Mouse (Mus musculus): ENCODE measurements around the gene Msrb3.

Gene Msrb3

DNA sequence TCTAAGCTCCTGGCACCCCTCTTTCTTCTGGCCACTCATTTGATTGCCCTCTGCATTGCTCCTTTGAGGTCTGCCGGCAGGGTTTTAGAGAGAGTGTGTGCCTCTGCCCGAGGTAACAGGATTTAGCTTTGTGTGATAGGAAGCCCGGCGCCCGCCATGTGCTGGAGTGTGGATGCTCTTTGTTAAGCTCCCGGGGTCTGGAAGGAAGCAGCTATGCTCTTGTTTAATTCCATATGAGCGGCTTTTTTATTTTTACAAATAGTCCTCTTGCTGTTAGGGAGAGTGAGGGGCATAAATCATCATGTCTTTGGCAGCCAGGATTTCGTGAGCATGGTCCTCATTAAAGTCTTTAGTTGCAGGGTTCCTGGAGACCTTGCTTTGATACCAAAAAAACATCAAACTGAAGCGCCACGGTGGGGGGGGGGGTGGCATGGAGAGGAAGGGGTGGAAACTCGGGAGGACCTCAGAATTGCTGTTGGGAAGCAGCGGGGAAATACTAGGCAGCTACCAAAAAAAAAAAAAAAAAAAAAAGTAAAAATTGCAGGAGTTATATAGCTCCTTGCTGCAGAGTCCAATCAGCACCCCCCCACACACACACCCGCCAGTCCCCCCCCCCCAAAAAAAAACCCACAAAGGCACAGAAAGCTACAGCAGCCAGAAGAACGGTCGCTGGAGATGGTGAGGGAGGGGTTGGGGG, 154.3 kb downstream of the Msrb3 start:
- no peak for DNase-seq

DNA sequence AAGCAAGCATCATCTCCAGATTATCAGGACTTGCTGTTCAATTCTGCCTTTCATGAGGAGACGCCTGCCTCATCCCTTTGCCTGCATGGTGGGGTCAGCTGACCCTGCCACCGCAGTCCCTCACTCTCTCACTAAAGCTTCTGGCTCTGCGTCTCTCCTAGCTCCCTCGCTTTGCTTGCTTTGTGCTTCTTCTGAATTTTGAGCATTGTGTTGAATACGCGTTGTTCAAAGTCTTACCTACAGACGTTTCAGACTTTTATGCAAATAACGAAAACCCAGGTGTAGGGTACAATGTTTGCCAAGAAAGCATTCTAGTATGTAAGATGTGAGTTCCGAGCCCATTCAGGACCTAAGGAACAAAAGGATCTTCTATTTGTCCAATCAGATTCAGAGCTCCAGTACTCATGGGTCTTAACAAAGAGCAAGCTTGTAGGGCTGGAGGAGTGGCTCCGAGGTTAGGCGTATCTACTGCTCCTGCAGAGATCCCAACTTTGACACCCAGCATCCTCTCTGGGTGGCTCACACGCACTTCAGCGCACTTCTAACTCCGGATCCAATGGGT, 162.3 kb downstream of the Msrb3 start:
- DNase-seq = no peak

DNA sequence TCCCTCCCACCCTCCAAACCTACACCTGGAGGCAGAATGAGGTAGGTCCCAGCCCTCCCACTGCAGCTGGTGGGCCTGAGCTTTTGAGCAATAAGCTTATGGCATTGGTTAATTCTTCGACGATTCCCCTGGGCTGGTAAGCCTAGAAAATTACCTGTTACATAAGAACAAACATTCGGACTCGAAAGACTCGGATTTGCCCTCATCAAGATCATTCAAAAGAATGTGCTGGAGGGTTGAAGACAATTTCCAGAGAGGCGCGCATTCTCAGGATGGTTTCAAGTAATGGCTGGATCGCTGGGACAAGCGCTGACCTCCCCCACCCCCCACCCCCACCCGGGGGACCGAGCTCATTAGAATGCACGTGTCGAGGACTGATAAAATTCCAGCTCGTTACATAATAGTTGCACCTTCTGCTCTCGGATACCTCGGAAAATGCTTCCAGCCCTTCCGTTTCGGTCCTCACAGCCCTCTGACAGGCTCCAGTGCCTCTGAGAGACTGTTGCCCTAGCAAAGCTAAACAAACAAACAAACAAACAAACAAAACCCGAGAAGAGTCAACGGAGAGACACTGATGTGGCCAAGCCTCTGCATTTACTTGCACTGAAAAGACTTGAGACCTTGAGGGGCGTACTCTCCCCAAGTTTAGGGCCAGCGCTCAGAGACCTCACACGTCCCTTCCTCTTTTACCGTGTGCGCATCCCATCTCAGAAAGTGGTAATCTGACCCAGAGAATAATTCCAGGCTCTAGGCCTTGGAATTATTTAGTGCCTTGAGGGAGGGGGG, 163.0 kb downstream of the Msrb3 start:
- no peak for DNase-seq

DNA sequence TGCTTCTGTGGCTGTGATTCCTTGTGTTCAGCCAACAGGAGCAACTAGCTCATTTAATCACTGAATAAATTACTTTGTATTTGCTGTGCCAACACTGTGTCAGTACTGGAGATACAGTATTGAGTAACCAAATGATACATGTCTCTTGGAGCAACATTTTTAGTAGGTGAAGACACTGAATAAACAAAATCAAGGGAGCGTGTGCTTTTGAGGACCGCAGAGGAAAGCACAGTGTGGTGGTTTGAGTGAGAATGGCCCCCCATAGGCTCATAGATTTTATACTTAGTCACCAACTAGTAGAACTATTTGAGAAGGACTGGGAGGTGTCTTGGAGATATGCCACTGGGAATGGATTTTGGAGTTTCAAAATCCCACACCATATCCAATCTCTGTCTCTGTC, 164.5 kb downstream of the Msrb3 start:
- DNase-seq = no peak
